Mouse (Mus musculus) kidney, postnatal 36 days (tissue): ENCODE results near the gene Arpc3.
"Not testable (repeated sequence)": the region's sequence is repeated elsewhere in the genome, so short reads cannot be mapped to it uniquely, and the experiment has no call there.

Experiments
- DNase-seq, 2 experiments: peaks; one replicate each; pipeline ENCODE4 v3.0.0; 2021 to 2022; ENCODE audit warnings: mixed read lengths in 2 of 2

Arpc3 gene

DNA sequence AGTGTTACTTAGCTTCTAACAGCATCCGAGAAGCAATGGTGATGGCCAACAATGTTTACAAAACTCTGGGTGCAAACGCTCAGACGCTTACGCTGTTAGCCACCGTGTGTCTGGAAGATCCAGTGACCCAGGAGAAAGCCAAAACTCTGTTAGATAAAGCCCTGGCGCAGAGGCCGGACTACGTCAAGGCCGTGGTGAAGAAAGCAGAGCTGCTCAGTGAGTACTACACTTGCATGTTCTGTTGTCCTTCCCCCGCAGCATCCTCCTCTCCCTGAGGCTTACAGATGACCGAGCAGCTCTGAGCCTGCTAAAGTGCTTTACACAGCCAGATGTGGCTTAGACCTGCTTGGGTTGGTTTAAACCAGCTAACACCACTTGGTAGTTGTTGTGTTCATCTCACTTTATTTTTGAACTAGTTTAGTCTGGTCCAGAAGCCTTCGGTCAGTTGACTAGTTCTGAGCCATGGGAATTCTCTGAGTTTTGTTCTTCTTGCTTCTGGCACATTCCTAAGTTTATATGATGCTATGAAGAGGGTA lies 48.5 kb downstream of the Arpc3 start:
- DNase-seq: peak in 1 of 2 experiments; percentile 35

DNA sequence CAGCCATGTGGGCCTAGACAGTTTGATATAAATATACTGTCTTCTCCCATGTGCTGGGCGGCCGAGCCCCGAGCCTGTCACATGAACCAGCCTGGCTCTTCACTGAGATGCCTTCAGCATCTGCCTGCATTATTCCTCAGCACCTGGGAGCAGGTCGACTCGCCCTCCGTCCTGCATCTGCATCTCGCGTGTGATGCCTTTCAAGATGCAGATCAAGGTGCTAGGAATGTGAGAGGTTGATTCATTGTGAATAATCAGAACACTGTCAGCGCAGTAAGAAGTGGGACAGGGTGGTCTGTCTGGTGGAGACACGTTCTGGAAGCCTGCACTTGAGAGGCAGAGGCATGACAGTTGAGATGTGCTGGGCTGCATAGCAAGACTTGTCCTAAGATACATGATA lies 52.8 kb downstream of the Arpc3 start:
- DNase-seq: no peak

DNA sequence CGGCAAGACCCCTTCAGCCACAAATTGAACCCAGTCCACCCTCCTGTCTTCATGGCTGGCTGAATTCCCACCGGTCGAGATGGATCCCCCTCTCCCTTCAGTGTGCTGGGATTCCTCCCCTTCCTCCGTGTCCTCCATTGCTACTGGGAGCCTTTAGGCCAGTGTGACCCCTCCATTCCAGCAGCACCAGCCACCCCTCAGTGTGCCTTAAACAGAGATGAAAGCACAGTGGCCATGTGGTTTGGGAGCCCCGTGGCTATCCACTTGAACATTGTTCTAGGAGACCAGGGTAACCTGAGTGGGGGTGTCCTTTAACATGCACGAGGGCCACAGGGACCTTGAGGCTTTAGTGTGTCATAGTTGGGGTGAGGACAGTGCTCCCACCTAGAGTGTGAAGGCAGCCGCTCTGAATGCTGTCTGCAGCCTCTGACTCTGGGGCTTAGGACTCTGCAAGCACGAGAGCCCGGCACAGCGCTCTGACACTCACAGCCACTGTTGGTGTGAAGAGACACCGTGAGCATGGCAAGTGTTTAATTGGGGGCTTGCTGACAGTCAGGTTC lies 53.5 kb downstream of the Arpc3 start:
- no peak for DNase-seq

DNA sequence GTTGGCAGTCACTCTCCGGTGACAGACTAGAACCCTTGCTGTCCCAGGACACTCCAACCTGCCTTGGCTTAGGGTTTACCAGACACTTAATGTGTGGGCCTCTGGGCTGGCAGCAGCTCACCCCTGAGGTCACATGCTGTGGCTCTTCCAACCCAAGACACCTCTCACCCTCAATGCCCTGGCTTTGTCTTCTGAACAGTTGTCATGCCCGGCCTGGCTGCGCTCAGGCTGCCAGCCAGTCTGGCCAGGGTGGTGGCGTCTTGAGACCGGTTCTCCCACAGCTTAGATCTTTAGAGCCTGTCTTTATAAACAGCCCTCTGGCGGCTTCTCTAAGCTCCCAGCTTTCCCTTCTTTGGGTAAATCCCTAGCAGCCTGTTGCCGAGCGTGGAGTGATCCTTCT lies 56.2 kb downstream of the Arpc3 start:
- DNase-seq: no peak

DNA sequence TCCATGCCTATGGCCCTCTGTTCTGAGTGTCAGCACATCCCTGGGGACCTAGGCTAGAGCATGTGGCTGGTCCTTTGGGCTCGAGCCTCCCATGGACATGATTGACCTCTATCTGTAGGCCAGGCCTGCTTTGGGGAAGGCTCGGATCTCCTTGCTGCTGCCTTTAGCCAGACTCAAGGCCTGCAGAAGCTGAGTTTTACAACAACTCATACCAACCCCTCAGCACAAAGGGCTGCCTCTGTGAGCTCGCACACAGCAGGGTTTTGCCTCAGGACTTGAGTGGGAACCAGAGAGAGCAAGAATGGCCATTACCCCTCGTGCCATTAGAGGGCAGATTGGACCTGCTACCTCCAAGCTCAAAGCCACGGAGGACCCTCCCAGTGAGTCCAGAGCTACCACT lies 57.2 kb downstream of the Arpc3 start:
- no peak for DNase-seq

DNA sequence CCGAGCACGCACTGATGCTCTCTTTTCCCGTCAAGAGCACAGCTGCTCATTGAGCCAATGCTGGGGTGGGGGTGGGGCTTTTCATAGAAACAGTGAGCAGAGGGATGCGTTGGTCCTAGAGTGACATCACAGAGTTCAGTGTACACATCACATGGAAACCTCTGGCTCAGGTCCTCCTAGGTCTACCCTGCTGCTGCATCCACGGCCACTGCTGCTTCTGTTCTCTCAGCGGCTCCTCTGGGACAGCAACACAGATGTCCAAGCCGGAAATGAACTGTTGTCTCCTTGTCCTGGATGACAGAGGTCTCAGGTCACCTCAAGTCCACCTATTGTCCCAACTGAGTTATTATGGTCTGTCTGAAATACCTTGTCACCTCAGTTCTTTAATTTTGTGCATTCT lies 58.3 kb downstream of the Arpc3 start:
- no peak for DNase-seq

DNA sequence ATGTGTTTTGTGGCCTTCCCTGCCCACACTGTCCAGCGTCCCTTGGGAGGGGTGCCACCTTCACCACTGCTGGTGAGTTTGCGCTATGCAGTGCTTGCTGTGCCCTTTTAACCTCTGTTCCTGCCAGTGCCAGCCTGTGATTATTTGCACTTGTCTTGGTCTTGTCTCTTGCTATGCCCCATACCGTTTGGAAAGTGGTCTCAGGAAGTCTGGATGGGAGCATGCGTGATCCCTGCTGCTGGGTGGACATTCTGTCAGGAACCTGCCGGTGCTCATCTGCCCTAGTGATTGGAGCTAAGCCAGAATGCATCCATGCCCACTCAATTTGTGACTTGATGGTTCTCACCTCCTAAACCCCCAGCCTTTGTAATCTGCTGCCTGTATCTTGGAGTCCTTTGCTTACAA lies 59.2 kb downstream of the Arpc3 start:
- peak in 1 of 2 experiments; percentile 38 for DNase-seq

DNA sequence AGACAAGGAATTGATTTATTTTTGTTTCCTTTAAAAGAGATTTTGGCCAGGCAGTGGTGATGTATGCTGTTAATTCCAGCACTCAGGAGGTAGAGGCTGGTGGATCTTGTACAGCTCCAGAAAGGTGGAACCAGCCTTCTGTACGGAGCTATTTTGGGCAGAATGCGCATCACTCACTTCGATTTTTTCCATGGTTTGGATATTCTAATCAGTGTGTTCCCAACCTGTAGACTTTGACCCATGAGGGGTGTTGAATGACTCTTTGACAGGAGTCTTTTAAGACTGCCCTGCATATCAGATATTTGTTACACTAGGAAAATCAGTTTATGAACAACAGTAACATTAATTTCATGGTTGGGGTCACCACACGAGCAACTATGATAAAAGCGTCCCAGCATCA lies 59.6 kb downstream of the Arpc3 start:
- DNase-seq: no peak

DNA sequence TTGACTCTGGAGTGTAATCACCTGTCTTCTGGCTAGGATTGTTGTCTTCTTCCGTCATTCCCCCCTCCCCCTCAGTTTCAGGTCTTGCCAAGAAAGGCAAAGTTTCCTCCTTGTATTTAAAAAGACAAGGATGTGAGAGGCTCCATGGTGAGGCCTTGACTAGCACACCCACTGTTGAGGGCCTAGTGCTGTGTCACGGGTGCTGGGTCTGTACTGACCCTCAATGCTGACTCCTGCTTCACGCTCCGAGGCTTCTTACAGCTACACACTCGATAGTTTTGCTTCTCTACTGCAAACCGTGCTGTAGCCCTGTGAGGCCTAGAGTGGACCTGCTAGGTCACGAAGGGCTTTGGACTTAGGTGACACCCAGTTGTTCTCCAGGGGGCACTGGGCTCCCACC lies 60.5 kb downstream of the Arpc3 start:
- no peak for DNase-seq

DNA sequence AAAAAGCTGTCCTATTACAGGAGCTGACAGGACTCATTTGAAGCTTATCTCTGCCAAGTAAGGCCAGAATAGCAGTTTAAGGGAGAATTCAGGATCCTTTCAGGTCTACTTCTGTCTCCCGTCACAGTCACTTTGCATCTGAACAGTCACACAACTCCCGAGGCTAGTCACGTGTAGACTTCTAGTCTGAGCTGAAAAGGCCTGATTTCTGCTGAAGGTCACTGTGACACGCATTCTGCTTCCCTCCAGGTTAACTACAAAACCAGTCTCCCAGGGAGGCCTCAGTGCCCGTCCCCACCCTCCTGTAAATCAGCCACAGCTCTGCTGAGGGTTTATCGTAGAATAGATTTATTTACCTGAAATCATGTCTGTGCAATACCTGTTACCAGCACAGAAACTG lies 61.5 kb downstream of the Arpc3 start:
- peak; percentile 35 to 36 for DNase-seq

DNA sequence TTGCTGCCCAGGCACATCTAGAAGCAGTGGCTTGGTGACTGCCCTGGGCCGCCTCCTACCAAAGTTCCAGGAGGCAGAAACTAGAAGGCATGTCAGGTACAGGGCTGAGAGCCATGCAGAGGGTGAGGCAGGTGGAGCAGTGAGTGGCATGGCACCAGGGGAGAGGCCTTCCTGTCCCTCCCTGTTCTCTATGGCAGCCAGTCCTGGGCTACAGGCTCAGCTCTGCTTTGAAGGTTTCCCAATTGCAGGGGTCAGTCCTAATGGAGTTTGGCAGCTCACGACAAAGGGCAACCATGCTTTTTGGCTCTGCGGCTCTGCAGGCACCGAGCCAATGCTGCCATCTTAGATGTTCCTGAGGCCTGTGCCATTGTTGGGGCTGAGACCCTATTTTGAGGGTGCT lies 62.8 kb downstream of the Arpc3 start:
- DNase-seq: peak in 1 of 2 experiments; percentile 36

DNA sequence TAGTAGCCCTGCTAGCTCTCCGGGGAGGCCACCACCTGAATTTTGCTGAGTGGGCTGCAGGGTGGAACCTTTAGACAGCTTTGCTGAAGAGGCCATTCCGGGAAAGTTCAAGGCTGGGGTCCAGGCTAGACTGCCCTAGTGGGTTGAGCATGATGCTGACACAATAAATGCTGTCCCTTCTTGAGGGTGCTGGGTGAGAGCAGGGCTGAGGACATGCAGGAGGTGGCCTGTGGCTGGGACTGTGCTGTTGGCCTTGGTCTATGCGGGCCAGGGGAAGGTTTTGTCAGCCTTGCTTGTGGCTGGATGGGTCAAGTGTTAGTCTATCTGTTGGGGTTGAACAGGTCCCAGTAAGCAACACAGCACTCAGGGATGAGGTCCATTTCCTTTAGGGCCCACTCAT lies 63.2 kb downstream of the Arpc3 start:
- DNase-seq: no peak

DNA sequence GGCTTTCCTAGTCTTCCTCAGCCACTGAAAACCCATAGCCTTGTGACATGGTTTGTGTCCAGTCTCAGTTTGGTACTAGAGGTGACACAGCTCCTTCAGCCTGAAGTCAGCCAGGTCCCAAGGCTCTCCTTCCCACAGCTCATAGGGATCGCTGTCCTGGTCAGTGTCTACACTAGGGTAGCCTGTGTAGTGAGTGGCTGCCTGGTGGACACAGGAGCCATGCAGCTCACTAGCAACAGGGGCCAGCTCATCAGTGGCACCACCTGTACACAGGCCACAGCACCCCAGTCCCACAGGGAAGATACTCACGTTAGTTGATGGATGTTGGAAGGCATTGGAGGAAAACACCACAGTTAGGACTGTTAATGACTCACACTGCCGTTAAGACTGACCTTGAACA lies 63.9 kb downstream of the Arpc3 start:
- no peak for DNase-seq

DNA sequence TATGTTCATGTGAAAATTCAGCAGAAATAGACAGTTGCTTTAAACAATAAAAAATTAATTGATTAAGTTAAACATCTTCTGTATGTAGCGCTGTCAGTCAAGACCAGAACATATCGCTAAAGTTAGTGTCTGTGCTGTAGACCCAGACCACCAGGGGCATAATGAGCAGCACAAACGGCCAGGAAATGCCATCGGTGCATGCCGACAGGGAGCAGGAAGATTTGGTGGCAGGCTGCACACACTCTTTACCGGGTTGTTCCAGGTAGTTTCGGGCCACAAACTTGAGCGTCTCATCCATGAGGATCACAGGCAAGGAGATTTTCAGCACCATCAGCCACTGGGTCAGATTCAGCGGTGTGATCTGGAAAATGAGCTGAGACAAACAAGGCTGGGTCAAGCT lies 65.4 kb downstream of the Arpc3 start:
- DNase-seq: not testable (repeated sequence)

DNA sequence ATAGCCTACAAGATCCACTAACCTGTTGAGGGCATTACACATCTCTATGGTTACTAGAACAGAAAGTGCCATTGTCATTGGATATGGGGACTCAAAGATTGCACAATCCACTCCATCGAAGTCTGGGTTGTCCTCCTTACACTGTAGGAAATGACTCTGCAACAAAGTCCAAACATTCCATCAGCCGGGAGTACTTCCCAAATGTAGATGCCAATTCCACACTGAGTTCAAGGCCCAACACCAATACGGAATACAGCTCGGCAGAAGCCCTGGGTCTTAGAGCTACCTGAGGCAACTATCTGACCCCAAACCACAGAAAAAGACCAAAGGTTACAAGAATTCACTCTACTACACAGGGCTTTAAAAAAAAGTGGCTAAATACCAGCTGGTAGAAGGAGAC lies 66.4 kb downstream of the Arpc3 start:
- no peak for DNase-seq

DNA sequence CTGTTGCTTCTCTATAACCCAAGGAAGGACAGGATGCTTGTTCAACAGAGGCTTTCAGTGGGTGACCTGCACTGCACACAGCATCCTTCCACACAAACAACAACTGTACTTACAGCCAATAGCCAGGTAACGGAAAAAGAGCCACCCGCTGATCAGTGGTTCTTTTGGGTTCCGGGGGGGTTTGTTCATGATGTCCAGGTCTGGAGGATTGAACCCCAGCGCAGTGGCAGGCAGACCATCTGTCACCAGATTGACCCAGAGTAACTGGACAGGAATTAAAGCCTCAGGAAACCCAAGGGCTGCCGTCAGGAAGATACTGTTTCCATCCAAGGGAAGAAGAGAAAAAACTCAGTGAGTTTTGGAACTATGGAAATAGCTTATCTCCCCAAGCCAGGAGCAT lies 67.7 kb downstream of the Arpc3 start:
- no peak for DNase-seq

DNA sequence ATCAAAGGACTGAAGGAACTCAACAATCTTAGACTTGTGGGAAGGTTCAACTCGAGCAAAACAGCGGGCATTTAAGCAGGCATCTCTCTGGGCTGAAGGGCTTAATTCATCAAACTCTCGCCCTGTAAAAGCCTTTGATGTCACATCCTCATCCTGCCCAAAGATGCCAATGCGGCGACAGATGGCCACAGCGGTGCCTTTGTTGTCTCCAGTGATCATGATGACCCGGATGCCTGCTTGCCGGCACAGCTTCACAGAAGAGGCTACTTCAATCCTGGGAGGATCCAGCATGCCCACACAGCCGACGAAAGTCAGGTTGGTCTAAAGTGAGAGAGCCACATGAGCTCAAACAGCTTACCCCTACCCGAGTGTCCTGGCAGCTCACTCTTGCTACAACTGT lies 69.0 kb downstream of the Arpc3 start:
- no peak for DNase-seq

DNA sequence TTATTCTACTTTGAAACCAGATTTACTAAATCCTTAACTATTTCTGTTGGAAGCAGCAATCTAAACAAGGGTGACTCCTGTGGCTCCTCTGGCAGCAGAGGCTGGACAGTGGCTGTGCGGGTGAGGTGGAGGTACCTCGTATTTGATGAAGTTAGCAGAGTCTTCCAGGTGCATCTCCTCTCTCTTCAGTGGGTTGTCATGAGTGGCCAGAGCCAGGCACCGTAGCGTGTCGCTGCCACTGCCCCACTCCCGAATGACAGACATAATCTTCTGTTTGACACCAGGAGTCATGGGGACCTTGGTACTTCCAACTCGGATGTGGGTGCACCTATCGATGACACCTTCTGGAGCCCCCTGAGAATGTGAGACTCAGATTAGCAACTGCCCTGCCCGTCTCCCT lies 69.8 kb downstream of the Arpc3 start:
- DNase-seq: no peak
